Mouse (Mus musculus): Measurements from ENCODE around the gene Suco.

DNA sequence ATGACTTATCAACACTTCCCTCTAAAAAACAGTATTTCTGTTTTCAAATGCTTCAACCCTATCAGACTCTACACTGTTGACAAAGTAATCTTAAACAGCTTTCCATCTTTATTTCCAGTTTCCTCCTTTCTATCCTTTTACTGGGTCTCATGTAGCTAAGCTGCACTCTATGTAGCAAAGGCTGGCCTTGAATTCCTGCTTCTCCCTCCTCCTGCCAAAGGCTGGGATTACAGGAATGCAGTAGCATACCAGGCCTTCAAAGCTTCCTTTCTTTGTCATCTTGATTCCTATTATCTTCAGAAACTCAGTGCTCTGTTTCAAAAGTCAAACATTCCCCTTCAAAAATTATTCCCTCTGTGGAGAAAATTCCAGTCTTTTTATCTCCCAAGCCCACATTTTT, 8.1 kb downstream of the Suco start:
- TF ChIP-seq CTCF (IDR thresholded peaks at IDR 0.05) (no peak), EP300 (IDR thresholded peaks at IDR 0.05) (no peak)
